Mouse (Mus musculus) midbrain, embryonic 16.5 days (tissue): Measurements from ENCODE around the gene BC030867. TPM values are rescaled to one million over a fixed set of nuclear protein-coding genes. Genes with fewer than 3 reads are reported as not detected.

Source experiments
- ATAC-seq: fragments of 200-750 bp; cut with Nextera tagmentation; 2 replicates; pipeline ENCODE4 v1.8.0; 2017; ENCODE audit warnings: moderate TSS enrichment
- H3K27ac ChIP-seq: fragments of 300-500 bp; sonication (generic); 2 replicates; pipeline ENCODE4 v1.5.1; 2014; ENCODE audit warnings: mild to moderate bottlenecking, low read length, mixed read lengths
- H3K27me3 ChIP-seq: fragments of 300-500 bp; sonication (generic); 2 replicates; pipeline ENCODE4 v1.6.1; 2014; ENCODE audit warnings: low read depth, low read length, mixed read lengths; ENCODE audit not compliant: control insufficient read depth, insufficient read depth
- H3K36me3 ChIP-seq: fragments of 300-500 bp; sonication (generic); 2 replicates; pipeline ENCODE4 v1.6.1; 2014; ENCODE audit warnings: mild to moderate bottlenecking, low read length, moderate library complexity, mixed read lengths; ENCODE audit not compliant: control insufficient read depth, insufficient read depth
- H3K4me1 ChIP-seq: fragments of 300-500 bp; sonication (generic); 2 replicates; pipeline ENCODE4 v1.6.1; 2014; ENCODE audit warnings: mild to moderate bottlenecking, low read length, mixed read lengths; ENCODE audit not compliant: control insufficient read depth, insufficient read depth
- H3K4me2 ChIP-seq: fragments of 300-500 bp; sonication (generic); 2 replicates; pipeline ENCODE4 v1.6.1; 2014; ENCODE audit warnings: mild to moderate bottlenecking, low read length, mixed read lengths
- H3K4me3 ChIP-seq: fragments of 300-500 bp; sonication (generic); 2 replicates; pipeline ENCODE4 v1.5.1; 2014; ENCODE audit warnings: low read depth, mild to moderate bottlenecking, low read length, moderate library complexity, mixed read lengths
- H3K9ac ChIP-seq: fragments of 300-500 bp; sonication (generic); 2 replicates; pipeline ENCODE4 v1.6.1; 2014; ENCODE audit warnings: low read depth, low read length, mixed read lengths
- H3K9me3 ChIP-seq: fragments of 300-500 bp; sonication (generic); replicated peaks from 2 replicates; pipeline ENCODE4 v1.6.1; 2014; ENCODE audit warnings: mild to moderate bottlenecking, low read length, mixed read lengths; ENCODE audit not compliant: control insufficient read depth, poor library complexity, severe bottlenecking
- WGBS: fragments of 180-500 bp; shearing (Covaris S2); extraction: QIAGEN DNeasy Blood & Tissue Kit; methylation state at CpG from one replicate; pipeline ENCODE4 v1.1.7; 2014; 5-methylcytosine and 5-hydroxymethylcytosine counted together
- microRNA-seq: library from miRNA; unstranded; fragments of <30 nt; microRNA quantifications from one replicate; pipeline ENCODE4, GENCODE M21; 2017
- polyA plus RNA-seq: library from polyadenylated mRNA; unstranded; fragments of >200 nt; fragmentation: Nextera tagmentation; extraction: Ambion mirVana; gene quantifications from 2 replicates; pipeline ENCODE4 v1.2.1, GENCODE M21; 2015

The BC030867 gene
- polyA plus RNA-seq, 1 experiment from 2014 or later = 1.6 TPM

DNA sequence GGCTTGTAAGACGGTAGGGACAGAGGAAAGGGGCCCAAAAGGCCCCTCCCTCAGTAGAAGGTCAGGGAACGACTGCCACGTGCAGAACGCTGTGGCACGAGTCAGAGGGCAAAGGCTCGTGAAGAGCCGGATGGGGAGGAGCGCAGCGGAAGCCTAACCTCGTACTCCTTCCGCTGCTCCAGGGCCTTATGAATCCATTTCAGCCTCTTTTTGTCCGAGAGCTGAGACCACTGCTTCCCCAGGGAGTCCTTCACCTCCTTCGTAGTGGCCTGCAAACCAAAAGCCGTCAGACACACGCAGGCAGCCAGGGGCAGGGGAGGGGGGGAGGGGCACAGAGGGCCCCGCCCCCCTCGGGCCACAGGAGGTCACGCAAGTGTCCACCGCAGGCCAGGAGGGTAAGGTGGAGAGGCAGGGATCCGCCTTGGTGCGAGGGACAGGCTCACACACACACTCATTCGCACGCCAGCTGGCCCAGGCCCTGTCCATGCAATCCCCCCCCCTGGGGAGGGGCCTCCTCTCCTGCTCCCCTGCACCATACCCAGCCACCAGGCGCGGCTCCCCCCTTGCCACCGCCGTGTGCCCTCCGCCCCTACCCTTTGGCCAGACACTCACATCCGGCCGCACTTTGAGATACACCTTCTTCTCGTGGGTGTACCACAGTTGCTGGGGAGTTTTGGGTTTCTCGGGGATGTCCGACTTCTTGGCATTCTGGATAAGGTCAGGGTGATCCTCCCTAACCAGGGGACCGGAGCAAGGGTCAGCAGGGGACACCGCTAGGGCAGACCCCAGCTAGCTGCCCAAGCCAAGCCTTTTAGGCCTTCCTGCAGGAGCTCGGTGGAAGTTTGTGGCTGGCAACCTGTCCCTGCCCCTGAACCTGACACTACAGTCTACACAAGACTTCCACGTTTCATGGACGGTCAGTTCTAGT lies 62.4 kb downstream of the BC030867 start:
- Histone ChIP-seq H3K27me3 (no peaks in the 10 kb centered on the region), H3K27ac (no peak overlapping the region), H3K9me3 (no peaks in the 10 kb centered on the region), H3K36me3 (peaks cover 39% of the 10 kb centered on the region), H3K4me1 (peaks cover 16% of the 10 kb centered on the region), H3K4me3 (no peak overlapping the region), H3K4me2 (no peak overlapping the region), H3K9ac (no peak overlapping the region)
- ATAC-seq = no peak
- WGBS = 45% methylated on average over 37 of the region's 38 CpGs

DNA sequence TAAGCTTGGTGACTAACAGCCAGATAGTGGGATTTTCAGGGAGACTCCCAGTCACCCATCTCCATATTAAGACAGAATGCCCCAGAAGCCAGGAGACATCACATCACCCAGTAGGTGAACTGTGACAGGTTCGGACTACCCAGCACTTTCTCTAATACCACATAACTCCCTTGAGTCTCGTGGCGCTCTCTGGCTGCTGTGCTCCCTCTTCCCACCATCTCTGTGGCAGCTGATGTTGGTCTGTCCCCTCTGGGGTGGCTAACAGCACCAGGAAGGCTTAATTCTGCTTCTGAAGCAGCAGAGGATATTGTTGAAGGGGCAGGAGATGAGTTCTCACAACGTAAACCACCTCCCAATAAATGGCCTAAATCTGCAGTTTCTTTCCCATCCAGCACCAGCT lies 63.3 kb downstream of the BC030867 start:
- H3K4me3 ChIP-seq = no peak overlapping the region
- no peaks in the 10 kb centered on the region for H3K9me3 ChIP-seq
- ATAC-seq = no peak
- 89% methylated on average over 4 of the region's 4 CpGs for WGBS
- H3K27me3 ChIP-seq = no peaks in the 10 kb centered on the region
- H3K9ac ChIP-seq = no peak overlapping the region
- no peak overlapping the region for H3K27ac ChIP-seq
- peaks cover 31% of the 10 kb centered on the region for H3K36me3 ChIP-seq
- no peak overlapping the region for H3K4me2 ChIP-seq
- H3K4me1 ChIP-seq = peaks cover 20% of the 10 kb centered on the region

DNA sequence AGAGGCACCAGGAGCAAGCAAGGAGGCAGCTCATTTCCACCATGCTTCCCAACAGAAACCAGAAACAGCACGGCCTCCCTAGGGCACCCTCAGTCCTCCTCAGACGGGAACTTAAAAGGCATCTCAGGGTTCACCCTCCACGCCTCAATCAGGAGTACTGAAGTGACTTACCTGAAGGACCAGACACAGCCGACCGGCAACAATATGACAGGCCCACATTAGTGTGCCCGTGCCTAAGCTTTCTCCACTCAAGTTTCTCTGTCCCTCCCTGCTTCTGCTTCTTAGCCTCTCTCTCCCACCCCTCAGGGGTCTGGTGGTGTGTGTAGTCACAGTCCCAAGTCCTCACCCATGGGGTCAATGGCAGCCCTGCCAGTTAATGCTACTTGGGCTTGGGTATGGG lies 63.9 kb downstream of the BC030867 start:
- H3K9ac ChIP-seq = no peak overlapping the region
- H3K36me3 ChIP-seq = peaks cover 25% of the 10 kb centered on the region
- H3K4me2 ChIP-seq = no peak overlapping the region
- 93% methylated on average over 6 of the region's 6 CpGs for WGBS
- H3K4me3 ChIP-seq = no peak overlapping the region
- H3K27ac ChIP-seq = no peak overlapping the region
- H3K27me3 ChIP-seq = no peaks in the 10 kb centered on the region
- peaks cover 20% of the 10 kb centered on the region for H3K4me1 ChIP-seq
- no peak for ATAC-seq
- H3K9me3 ChIP-seq = no peaks in the 10 kb centered on the region

DNA sequence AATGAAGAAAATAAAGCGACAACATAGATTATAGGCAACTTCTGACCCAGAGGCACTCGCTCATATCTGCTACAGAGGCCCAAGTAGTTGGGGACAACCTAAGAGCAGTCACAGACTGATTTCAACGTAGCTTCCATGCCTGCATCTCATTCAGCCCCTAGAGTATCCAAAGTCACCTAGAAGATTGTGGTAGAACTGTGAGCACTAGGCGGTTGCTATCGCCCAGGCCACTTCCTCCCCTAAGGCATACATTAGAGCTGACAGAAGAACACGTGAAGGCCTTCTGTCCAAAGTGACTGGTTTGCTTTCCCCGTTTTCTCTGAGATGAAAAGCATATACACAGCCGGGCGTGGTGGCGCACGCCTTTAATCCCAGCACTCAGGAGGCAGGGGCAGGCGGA lies 65.6 kb downstream of the BC030867 start:
- no peaks in the 10 kb centered on the region for H3K9me3 ChIP-seq
- H3K9ac ChIP-seq = no peak overlapping the region
- peaks cover 14% of the 10 kb centered on the region for H3K4me1 ChIP-seq
- 91% methylated on average over 12 of the region's 12 CpGs for whole genome bisulfite sequencing
- no peaks in the 10 kb centered on the region for H3K27me3 ChIP-seq
- H3K36me3 ChIP-seq = peaks cover 21% of the 10 kb centered on the region
- no peak for ATAC-seq
- no peak overlapping the region for H3K27ac ChIP-seq
- H3K4me2 ChIP-seq = no peak overlapping the region
- H3K4me3 ChIP-seq = no peak overlapping the region

Small RNA genes within 50 kb of the gene (microRNA-seq; reads per million reads assigned to microRNA genes)
- 3.8 reads per million, percentile 19 among the genes with 10 or more reads in this experiment for gene Mir8101

Other genes starting within 250 kb of the BC030867 start
- 57.4 and 64.6 TPM in 2 replicates for gene Mpp3, start 220.4 kb upstream of the BC030867 start, polyA plus RNA-seq
- gene Cd300lg, start 207.4 kb upstream of the BC030867 start, polyA plus RNA-seq = 0.23 and 0.46 TPM in 2 replicates
- gene Mpp2, start 160.4 kb upstream of the BC030867 start, polyA plus RNA-seq = 31.8 and 39.9 TPM in 2 replicates
- not detected in 2 replicates for gene Ppy, start 147.6 kb upstream of the BC030867 start, polyA plus RNA-seq
- gene Pyy, start 141.1 kb upstream of the BC030867 start, polyA plus RNA-seq = not detected in 2 replicates
- gene Nags, start 103.4 kb upstream of the BC030867 start, polyA plus RNA-seq = 0.20 TPM in 1 of 2 replicates, not detected in the other
- gene Tmem101, start 92.5 kb upstream of the BC030867 start, polyA plus RNA-seq = 45.8 and 46.5 TPM in 2 replicates
- 87.8 and 95.3 TPM in 2 replicates for gene Lsm12, start 63.6 kb upstream of the BC030867 start, polyA plus RNA-seq
- gene G6pc3, start 59.3 kb upstream of the BC030867 start, polyA plus RNA-seq = 39.0 and 42.9 TPM in 2 replicates
- gene Hdac5, start 18.7 kb upstream of the BC030867 start, polyA plus RNA-seq = 74.4 and 76.3 TPM in 2 replicates
- 0.07 and 0.10 TPM in 2 replicates for gene Asb16, start 19.9 kb downstream of the BC030867 start, polyA plus RNA-seq
- 72.8 and 78.5 TPM in 2 replicates for gene Tmub2, start 36.0 kb downstream of the BC030867 start, polyA plus RNA-seq
- 28.3 and 28.9 TPM in 2 replicates for gene Atxn7l3, start 47.7 kb downstream of the BC030867 start, polyA plus RNA-seq
- gene Ubtf, start 70.9 kb downstream of the BC030867 start, polyA plus RNA-seq = 70.1 and 85.2 TPM in 2 replicates
- gene Slc4a1, start 117.3 kb downstream of the BC030867 start, polyA plus RNA-seq = 2.3 and 3.5 TPM in 2 replicates
- 151 and 155 TPM in 2 replicates for gene Rundc3a, start 144.5 kb downstream of the BC030867 start, polyA plus RNA-seq
- 144 and 150 TPM in 2 replicates for gene Slc25a39, start 159.1 kb downstream of the BC030867 start, polyA plus RNA-seq
- 65.2 and 75.8 TPM in 2 replicates for gene Grn, start 181.4 kb downstream of the BC030867 start, polyA plus RNA-seq
- gene Fam171a2, start 198.8 kb downstream of the BC030867 start, polyA plus RNA-seq = 18.1 and 20.5 TPM in 2 replicates
- gene Itga2b, start 221.2 kb downstream of the BC030867 start, polyA plus RNA-seq = 8.3 and 11.6 TPM in 2 replicates